Mouse (Mus musculus) layer of hippocampus, adult 2 months (tissue): ENCODE measurements around the gene Zfp758. TPM values are rescaled to one million over a fixed set of nuclear protein-coding genes. Genes with fewer than 3 reads are reported as not detected.
"Not testable (repeated sequence)": the region's sequence is repeated elsewhere in the genome, so short reads cannot be mapped to it uniquely, and the experiment has no call there.

Experiments
- DNase-seq, 2 experiments: peaks; one replicate each; pipeline ENCODE4 v3.0.0; 2022; ENCODE audit warnings: low spot score in 2 of 2
- H3K27ac ChIP-seq: fragments of 200-600 bp; 2 replicates; pipeline ENCODE4 v1.8.1; 2022
- H3K4me3 ChIP-seq: fragments of 200-600 bp; 2 replicates; pipeline ENCODE4 v1.8.1; 2022; ENCODE audit warnings: mild to moderate bottlenecking
- CTCF ChIP-seq: fragments of 200-600 bp; conservative IDR thresholded peaks from 2 replicates; pipeline ENCODE4 v1.8.1; 2022; ENCODE audit warnings: antibody characterized with exemption, mild to moderate bottlenecking, moderate library complexity
- long read RNA-seq, 2 experiments: library from polyadenylated mRNA; stranded (forward); transcript quantifications; one replicate each; pipeline ENCODE4 v2.0.0; 2021; ENCODE audit warnings: borderline mapping rate in 2 of 2
- total RNA-seq, 2 experiments: library from RNA; stranded (reverse); gene quantifications; 2 replicates each; pipeline ENCODE4 v1.2.3; 2021

Gene Zfp758
- 10 to 100 TPM; 11.5 to 12.1 TPM for total RNA-seq
- long read RNA-seq, experiment 1, partial matches to known transcripts, result 0 of 4 reads
- long read RNA-seq, experiment 1, other reads (novel, unspliced or antisense), result 0 of 4 reads
- long read RNA-seq, experiment 2, partial matches to known transcripts, result 0 of 7 reads
- long read RNA-seq, experiment 2, other reads (novel, unspliced or antisense), result 1 of 7 reads

- Histone ChIP-seq H3K4me3 (peak within 1 kb of the TSS; percentile 76), H3K27ac (peak within 1 kb of the TSS; percentile 92)
- peak; percentile 4 to 17 for DNase-seq
Measured at GRCm38 (mm10) chr17:22361101-22361781, at the start of gene Zfp758, which contains the start of gene Zfp944. TSS of gene Zfp758 (plus strand) at chr17:22361453. TSS of gene Zfp944 (minus strand) at chr17:22361400.

- not testable (repeated sequence) for DNase-seq
- H3K27ac ChIP-seq, result peak overlapping the region; percentile 90
- H3K4me3 ChIP-seq, result peak overlapping the region; percentile 80
Measured at GRCm38 (mm10) chr17:22314219-22314618, 47.0 kb upstream of the Zfp758 start.

- peak within 1 kb of the TSS; percentile 90 for H3K27ac ChIP-seq
- peak; percentile 88 to 94 for DNase-seq
- peak; percentile 40 for TF ChIP-seq CTCF
- peak within 1 kb of the TSS; percentile 80 for H3K4me3 ChIP-seq
Measured at GRCm38 (mm10) chr17:22314730-22315226, 46.5 kb upstream of the Zfp758 start, which contains the start of gene CT030661.1. TSS of gene CT030661.1 (minus strand) at chr17:22314837.

GRCm38 (mm10) chr17:22315247-22315646 lies 46.0 kb upstream of the Zfp758 start:
- peak overlapping the region; percentile 90 for H3K27ac ChIP-seq
- peak overlapping the region; percentile 80 for H3K4me3 ChIP-seq
- DNase-seq, result not testable (repeated sequence)

- TF ChIP-seq CTCF, result peak; percentile 90
- peak; percentile 10 to 26 for DNase-seq
- Histone ChIP-seq H3K4me3 (no peak overlapping the region), H3K27ac (no peak overlapping the region)
Measured at GRCm38 (mm10) chr17:22352794-22353193, 8.5 kb upstream of the Zfp758 start.

GRCm38 (mm10) chr17:22360572-22360971 lies 681 bp upstream of the Zfp758 start:
- Histone ChIP-seq H3K27ac (peak overlapping the region; percentile 92), H3K4me3 (peak overlapping the region; percentile 76)
- no peak for DNase-seq
- TF ChIP-seq CTCF, result no peak

- Histone ChIP-seq H3K27ac (no peak overlapping the region), H3K4me3 (no peak overlapping the region)
- DNase-seq, result no peak
- TF ChIP-seq CTCF, result no peak
Measured at GRCm38 (mm10) chr17:22363895-22364294, 2.6 kb downstream of the Zfp758 start.

GRCm38 (mm10) chr17:22410756-22411155 lies 49.5 kb downstream of the Zfp758 start:
- no peak overlapping the region for H3K27ac ChIP-seq
- no peak overlapping the region for H3K4me3 ChIP-seq
- DNase-seq, result no peak
- peak; percentile 82 for TF ChIP-seq CTCF

GRCm38 (mm10) chr17:22417510-22417909 lies 56.3 kb downstream of the Zfp758 start:
- peak; percentile 93 for TF ChIP-seq CTCF
- no peak overlapping the region for H3K27ac ChIP-seq
- DNase-seq, result peak in 1 of 2 experiments; percentile 52

GRCm38 (mm10) chr17:22423952-22424617 lies 62.8 kb downstream of the Zfp758 start, which contains the start of gene Zfp946:
TSS of gene Zfp946 (plus strand) at chr17:22424222.
- DNase-seq, result peak; percentile 66 to 69
- TF ChIP-seq CTCF, result no peak
- peak within 1 kb of the TSS; percentile 87 for H3K27ac ChIP-seq

More at GRCm38 (mm10) chr17:22417510-22417909, 56.3 kb downstream of the Zfp758 start:
- H3K4me3 ChIP-seq, result no peak overlapping the region

GRCm38 (mm10) chr17:22424636-22425354 lies 63.5 kb downstream of the Zfp758 start:
- no peak for TF ChIP-seq CTCF
- Histone ChIP-seq H3K4me3 (peak overlapping the region; percentile 85), H3K27ac (peak overlapping the region; percentile 87)
- DNase-seq, result no peak

More at GRCm38 (mm10) chr17:22423952-22424617, 62.8 kb downstream of the Zfp758 start, which contains the start of gene Zfp946:
- H3K4me3 ChIP-seq, result peak within 1 kb of the TSS; percentile 85

Other genes starting within 250 kb of the Zfp758 start
- gene Zfp947, start 195.3 kb upstream of the Zfp758 start, total RNA-seq, result under 1 TPM; 0.51 to 0.93 TPM
- 1 to 10 TPM; 5.3 TPM for gene Zfp994, start 135.8 kb upstream of the Zfp758 start, total RNA-seq
- gene CT030661.1, start 46.6 kb upstream of the Zfp758 start, total RNA-seq, result 10 to 100 TPM; 11.4 to 12.0 TPM
- 10 to 100 TPM in 1 of 2 experiments, 1 to 10 TPM in 1; 9.8 to 10.3 TPM for gene Zfp944, start 53 bp upstream of the Zfp758 start, total RNA-seq
- 10 to 100 TPM; 11.3 to 12.1 TPM for gene Zfp946, start 62.8 kb downstream of the Zfp758 start, total RNA-seq
- gene Vmn2r111, start 212.0 kb downstream of the Zfp758 start, total RNA-seq, result not detected
- not detected for gene Vmn2r112, start 239.5 kb downstream of the Zfp758 start, total RNA-seq